Mouse (Mus musculus) macrophage (primary cell): ENCODE measurements around the gene G3bp2. TPM values are rescaled to one million over a fixed set of nuclear protein-coding genes. Genes with fewer than 3 reads are reported as not detected.

Experiments
- H3K27ac ChIP-seq: fragments of 350-480 bp; formaldehyde crosslinking; 2 replicates; pipeline ENCODE4 v1.9.0; 2021
- H3K36me3 ChIP-seq: fragments of 350-480 bp; formaldehyde crosslinking; 2 replicates; pipeline ENCODE4 v1.9.0; 2021; ENCODE audit errors: inconsistent target
- H3K4me3 ChIP-seq: fragments of 350-480 bp; formaldehyde crosslinking; 2 replicates; pipeline ENCODE4 v1.9.0; 2021; ENCODE audit errors: inconsistent target
- H3K79me2 ChIP-seq: fragments of 350-480 bp; formaldehyde crosslinking; 2 replicates; pipeline ENCODE4 v1.9.0; 2021; ENCODE audit errors: inconsistent target
- WGBS: methylation state at CpG from one replicate; pipeline ENCODE4 v1.1.7; 2026; ENCODE audit warnings: inconsistent platforms; ENCODE audit not compliant: missing documents; 5-methylcytosine and 5-hydroxymethylcytosine counted together
- polyA plus RNA-seq: library from polyadenylated mRNA; stranded (reverse); fragments of 250-400 nt; gene quantifications from 3 replicates; pipeline ENCODE4 v1.2.4, GENCODE M21; 2018; ENCODE audit warnings: inconsistent platforms

G3bp2 gene
- polyA plus RNA-seq, 1 experiment from 2014 or later: 76.9 TPM

DNA sequence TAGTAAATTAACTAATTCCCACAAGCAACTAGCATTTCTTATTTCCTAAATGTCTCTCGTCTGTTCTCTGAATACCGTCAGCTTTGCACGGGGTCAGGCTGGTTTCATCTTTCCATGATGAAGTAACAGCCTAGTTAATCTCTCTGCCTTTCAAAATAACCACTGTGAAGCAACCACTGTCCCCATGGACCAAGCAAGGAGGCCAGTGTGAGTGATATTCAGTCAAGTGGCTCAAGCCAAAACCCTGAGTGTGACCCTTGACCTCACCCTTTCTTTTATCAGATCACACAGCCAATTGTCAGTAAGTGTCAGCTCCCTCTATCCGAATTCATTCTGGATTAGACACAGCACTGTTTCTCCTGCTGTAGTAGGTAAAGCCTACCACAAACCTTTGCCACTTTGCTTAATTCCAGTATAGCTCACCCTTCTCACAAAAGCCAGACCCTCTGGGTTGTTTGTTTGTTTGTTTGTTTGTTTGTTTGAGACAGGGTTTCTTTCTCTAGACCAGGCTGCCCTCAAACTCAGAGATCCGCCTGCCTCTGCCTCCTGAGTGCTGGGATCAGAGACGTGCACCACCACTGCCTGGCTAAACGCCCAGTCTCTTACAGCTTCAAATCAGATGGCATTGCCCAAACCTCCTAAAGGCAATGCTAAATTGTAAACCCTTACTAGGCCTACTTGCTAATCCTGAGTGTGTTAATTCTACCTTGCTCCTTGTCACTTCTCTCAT, 2.5 kb upstream of the G3bp2 start:
- Histone ChIP-seq H3K36me3 (no peaks in the 10 kb centered on the region), H3K79me2 (peaks cover 19% of the 10 kb centered on the region), H3K27ac (no peak overlapping the region), H3K4me3 (no peak overlapping the region)
- 88% methylated on average over 7 of the region's 7 CpGs for WGBS

DNA sequence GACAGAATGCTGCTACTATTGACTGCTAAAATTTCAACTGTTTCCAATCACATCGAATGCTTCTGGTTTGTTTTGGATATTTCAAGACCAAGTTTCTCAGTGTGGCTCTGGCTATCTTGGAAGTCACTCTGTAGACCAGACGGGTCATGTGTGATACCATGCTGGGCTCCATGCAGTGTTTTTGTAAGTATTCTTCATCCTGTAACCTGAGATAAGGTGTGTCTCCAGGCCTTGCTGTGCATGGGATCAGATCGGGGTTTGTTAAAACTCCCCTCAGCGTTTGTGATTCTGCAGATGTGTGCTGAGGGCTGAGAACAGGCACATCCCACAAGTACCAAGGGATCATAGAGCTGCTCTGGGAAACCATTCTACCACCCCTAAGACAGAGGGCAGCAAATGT, 1.7 kb upstream of the G3bp2 start:
- H3K4me3 ChIP-seq: no peak overlapping the region
- WGBS: 91% methylated on average over 4 of the region's 4 CpGs
- peaks cover 26% of the 10 kb centered on the region for H3K79me2 ChIP-seq
- H3K36me3 ChIP-seq: no peaks in the 10 kb centered on the region
- H3K27ac ChIP-seq: no peak overlapping the region

DNA sequence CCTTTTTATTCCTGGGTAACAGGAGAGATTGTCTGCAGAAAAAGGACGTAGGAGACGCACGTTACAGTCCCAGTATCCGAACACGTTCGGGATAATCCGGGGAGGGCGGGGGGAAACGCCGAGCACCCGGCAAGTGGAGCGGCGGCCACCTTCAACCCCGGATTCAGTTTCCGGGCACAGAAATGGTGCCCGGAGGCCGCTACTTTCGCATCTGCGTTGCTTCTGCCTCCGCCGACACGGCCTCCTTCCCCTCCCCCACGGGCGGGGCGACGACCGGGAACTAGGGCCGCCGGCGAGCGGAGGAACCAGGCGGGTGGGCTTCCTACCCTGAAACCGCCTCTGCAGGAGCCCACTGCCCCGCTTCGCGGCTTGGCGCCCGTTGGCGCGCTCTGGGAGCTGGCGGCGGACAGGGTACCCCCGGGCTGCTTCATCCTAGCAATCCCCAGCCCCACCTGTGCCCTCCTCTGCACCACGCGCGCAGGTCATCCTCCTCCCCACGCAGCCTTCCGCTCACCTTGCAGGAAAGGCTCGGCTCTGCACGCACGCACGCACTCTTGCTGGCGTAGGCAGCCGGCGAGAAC, 608 bp downstream of the G3bp2 start:
- H3K4me3 ChIP-seq: peak overlapping the region; percentile 62
- no peaks in the 10 kb centered on the region for H3K36me3 ChIP-seq
- under 1% methylated on average over 55 of the region's 55 CpGs for WGBS
- peaks cover 50% of the 10 kb centered on the region for H3K79me2 ChIP-seq
- peak overlapping the region; percentile 34; the same call in 1 of the 2 replicates for H3K27ac ChIP-seq

DNA sequence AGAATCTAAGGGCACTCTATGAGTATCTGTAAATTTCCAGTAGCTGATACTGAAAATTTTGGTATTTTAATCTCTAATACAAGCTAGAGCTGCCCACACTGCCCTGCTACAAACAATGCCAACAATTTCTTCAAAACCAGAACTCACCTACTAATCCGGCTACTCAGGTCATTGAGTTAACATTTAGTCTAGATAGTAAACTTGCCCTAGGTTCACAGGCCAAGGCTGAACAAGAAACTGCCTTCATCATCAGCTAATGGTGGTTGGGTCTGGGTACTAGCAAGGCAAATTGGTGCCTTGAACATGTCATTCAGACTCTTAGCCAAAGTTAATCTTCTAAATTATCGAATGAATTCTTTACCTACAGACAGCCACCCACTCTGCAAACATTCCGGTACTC, 2.2 kb downstream of the G3bp2 start:
- Histone ChIP-seq H3K36me3 (no peaks in the 10 kb centered on the region), H3K27ac (no peak overlapping the region), H3K4me3 (no peak overlapping the region), H3K79me2 (peaks cover 66% of the 10 kb centered on the region)
- WGBS: 88% methylated on average over 3 of the region's 3 CpGs

DNA sequence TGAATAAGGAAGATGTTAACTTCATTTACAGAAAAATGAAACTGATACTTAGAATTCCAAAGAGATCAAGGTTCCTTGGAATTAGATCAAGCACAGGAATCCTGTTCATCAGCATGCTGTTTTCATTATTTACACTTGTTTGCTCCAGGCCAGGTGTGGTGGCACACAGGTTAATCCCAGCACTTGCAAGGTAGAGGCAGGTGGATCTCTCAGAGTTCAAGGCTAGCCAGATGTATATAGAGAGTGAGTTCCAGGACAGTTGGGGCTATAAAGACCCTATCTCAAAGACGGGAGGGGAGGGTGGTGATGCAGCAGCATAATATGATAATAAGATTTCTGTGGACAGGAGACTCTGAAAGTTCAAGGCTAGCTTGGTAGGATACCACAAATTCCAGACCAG, 3.1 kb downstream of the G3bp2 start:
- Histone ChIP-seq H3K79me2 (peaks cover 75% of the 10 kb centered on the region), H3K4me3 (no peak overlapping the region), H3K36me3 (no peaks in the 10 kb centered on the region), H3K27ac (no peak overlapping the region)
- WGBS: 80% methylated on average over 1 of the region's 1 CpGs

DNA sequence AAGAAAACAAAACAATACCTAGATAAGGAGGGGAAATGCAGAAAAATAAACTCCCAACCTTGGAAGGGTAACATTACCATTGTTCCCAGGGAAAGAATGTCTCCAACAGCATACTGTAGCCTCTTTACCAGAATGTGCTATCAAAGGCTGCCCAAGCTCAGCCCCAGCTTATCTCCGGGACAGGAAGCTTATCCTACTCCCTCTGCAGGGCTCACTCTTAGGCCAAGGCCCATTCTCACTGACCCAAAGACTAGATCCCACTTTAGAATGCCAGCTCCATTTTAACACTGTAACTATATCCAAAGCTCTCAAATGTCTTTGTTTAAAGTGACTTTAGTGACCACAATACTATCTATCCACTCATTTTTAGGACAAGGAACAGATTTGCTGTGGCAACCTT, 4.2 kb downstream of the G3bp2 start:
- H3K79me2 ChIP-seq: peaks cover 86% of the 10 kb centered on the region
- H3K4me3 ChIP-seq: no peak overlapping the region
- H3K36me3 ChIP-seq: no peaks in the 10 kb centered on the region
- 86% methylated on average over 1 of the region's 1 CpGs for WGBS
- no peak overlapping the region for H3K27ac ChIP-seq

DNA sequence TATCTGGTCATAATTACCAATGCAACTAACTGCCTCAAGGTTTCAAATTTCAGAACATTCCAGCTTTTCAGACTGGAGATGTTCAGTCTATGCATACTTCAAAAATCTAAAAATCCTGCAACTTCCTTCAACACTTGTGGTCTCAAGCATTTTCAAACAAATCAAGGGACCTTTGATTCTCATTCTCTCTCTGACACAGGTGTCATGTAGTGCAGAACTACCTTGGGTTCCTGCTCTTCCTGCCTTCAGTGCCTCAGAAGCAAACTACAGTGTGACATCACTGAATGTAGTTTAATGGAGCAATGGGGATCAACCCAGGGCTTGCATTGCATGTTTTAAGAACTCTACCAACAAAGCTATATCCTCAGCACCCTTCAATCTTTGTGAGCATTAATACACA, 4.8 kb downstream of the G3bp2 start:
- H3K79me2 ChIP-seq: peaks cover 91% of the 10 kb centered on the region
- no peaks in the 10 kb centered on the region for H3K36me3 ChIP-seq

DNA sequence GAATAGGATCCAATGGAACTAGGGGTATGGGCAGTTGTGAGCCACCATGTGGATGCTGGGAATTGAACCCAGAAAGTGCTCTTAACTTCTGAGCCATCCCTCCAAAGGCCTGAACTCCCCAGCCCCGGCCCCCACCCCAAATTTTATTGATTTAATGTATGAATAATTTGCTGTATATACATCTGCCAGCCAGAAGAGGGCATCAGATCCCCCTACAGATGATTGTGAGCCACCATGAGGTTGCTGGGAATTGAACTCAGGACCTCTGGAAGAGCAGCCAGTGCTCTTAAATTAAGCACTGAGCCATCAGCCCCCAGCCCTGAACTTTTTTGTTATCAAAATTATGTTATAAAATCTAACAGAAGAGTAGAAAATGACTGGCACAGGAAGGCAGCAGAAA, 7.2 kb downstream of the G3bp2 start:
- Histone ChIP-seq H3K79me2 (peaks cover 100% of the 10 kb centered on the region), H3K4me3 (no peak overlapping the region), H3K27ac (no peak overlapping the region), H3K36me3 (peaks cover 12% of the 10 kb centered on the region)
- 100% methylated on average over 1 of the region's 1 CpGs for WGBS

More for the DNA sequence above, 4.8 kb downstream of the G3bp2 start:
- Histone ChIP-seq H3K27ac (no peak overlapping the region), H3K4me3 (no peak overlapping the region)

DNA sequence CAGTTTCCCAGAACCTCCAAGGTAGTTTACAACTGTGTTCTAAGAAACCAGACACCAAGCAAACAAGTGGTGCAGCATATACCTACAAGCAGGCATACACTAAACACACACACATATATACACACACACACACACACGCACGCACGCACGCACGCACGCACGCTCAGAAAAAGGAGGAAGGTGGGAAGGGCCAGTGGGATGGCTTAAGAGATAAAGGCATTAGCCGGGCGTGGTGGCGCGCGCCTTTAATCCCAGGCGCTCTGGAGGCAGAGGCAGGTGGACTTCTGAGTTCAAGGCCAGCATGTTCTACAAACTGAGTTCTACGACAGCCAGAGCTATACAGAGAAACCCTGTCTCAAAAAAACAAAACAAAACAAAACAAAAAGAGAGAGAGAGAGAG, 9.5 kb downstream of the G3bp2 start:
- Histone ChIP-seq H3K79me2 (peaks cover 95% of the 10 kb centered on the region), H3K27ac (no peak overlapping the region), H3K4me3 (no peak overlapping the region), H3K36me3 (peaks cover 25% of the 10 kb centered on the region)
- 90% methylated on average over 14 of the region's 14 CpGs for WGBS

DNA sequence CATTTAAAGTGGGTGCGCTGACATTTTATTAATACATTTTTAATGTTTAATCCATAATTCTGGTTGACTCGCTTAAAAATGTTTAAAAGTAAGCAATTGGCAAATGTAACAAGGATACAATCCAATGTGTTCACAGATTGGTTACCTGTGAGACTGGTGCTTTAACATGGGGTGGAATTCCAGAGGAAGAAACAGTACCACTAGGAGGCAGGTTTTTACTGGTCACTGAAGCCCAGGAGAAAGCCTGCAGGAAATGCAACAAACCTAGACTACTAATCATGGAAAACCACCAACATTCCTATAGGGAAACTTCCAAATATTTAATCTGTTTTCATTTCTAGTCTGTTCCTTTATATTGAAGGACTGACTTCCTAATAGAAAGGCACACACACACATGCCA, 20.3 kb downstream of the G3bp2 start:
- Histone ChIP-seq H3K36me3 (peaks cover 92% of the 10 kb centered on the region), H3K79me2 (peaks cover 64% of the 10 kb centered on the region; the same call in 1 of the 2 replicates), H3K4me3 (no peak overlapping the region), H3K27ac (no peak overlapping the region)
- WGBS: 95% methylated on average over 2 of the region's 2 CpGs

DNA sequence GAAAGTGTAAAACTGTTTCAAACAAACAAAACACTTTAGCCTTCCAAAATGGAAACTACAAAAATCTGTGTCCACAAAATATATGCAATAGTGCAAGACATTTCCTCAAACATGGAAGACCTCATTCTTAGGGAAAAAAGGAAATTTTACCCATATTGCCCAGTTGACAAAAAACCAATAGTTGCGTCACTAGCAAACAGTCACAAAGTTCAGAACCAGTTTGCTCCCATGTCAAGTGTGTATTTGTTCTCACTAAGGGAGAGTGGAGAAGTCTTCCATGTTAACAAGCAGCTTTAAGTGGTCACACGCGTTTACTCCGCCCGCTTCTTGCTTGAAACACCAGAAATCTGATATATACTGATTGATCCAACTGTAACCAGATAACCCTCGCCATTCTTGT, 30.7 kb downstream of the G3bp2 start:
- H3K27ac ChIP-seq: no peak overlapping the region
- no peaks in the 10 kb centered on the region for H3K79me2 ChIP-seq
- H3K4me3 ChIP-seq: no peak overlapping the region
- H3K36me3 ChIP-seq: peaks cover 61% of the 10 kb centered on the region
- WGBS: 93% methylated on average over 6 of the region's 6 CpGs

DNA sequence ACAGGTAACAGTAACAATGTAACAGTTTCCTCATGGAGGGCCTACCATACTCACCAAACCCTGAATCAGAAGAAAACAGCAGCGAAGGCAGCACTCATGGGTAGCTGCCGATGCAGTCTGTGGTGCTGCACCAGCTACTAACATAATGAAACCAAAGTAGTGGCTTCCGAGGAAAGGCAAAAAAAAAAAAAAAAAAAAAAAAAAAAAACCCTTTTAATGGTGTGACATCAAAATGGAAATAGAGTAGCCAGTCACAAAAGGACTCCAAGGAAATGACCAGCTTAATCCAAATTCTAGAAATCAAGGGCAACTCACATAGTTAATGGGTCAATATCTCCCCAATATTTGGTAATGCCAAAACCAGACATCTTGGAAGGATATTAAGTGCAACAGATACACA, 33.1 kb downstream of the G3bp2 start:
- Histone ChIP-seq H3K36me3 (peaks cover 37% of the 10 kb centered on the region), H3K79me2 (no peaks in the 10 kb centered on the region), H3K27ac (no peak overlapping the region), H3K4me3 (no peak overlapping the region)
- WGBS: 88% methylated on average over 2 of the region's 3 CpGs

DNA sequence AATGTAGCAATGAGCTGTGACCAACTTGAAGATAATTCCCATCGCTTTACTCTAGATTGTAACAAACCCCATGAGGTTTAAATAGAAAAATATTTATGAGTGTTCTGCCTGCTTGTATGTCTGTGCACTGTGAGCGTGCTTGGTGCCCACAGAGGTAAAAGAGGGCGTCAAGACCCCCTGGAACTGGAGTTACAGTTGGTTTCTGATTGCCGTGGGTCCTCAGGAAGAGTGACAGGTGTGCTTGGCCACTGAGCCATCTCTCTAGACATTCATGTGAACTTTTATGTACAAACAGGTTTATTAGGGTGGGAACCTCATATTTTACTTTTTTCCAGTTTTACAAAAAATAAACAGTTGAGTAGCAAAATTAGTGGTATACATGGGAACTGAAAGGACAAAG, 39.7 kb downstream of the G3bp2 start, which contains the start of gene Cdkl2:
TSS of gene Cdkl2 (minus strand) at position 101 of the 400 bp plus-strand sequence.
- Histone ChIP-seq H3K4me3 (peak within 1 kb of the TSS; percentile 71), H3K27ac (peak within 1 kb of the TSS; percentile 61), H3K79me2 (no peaks in the 10 kb centered on the region), H3K36me3 (no peaks in the 10 kb centered on the region)
- 81% methylated on average over 4 of the region's 4 CpGs for WGBS

DNA sequence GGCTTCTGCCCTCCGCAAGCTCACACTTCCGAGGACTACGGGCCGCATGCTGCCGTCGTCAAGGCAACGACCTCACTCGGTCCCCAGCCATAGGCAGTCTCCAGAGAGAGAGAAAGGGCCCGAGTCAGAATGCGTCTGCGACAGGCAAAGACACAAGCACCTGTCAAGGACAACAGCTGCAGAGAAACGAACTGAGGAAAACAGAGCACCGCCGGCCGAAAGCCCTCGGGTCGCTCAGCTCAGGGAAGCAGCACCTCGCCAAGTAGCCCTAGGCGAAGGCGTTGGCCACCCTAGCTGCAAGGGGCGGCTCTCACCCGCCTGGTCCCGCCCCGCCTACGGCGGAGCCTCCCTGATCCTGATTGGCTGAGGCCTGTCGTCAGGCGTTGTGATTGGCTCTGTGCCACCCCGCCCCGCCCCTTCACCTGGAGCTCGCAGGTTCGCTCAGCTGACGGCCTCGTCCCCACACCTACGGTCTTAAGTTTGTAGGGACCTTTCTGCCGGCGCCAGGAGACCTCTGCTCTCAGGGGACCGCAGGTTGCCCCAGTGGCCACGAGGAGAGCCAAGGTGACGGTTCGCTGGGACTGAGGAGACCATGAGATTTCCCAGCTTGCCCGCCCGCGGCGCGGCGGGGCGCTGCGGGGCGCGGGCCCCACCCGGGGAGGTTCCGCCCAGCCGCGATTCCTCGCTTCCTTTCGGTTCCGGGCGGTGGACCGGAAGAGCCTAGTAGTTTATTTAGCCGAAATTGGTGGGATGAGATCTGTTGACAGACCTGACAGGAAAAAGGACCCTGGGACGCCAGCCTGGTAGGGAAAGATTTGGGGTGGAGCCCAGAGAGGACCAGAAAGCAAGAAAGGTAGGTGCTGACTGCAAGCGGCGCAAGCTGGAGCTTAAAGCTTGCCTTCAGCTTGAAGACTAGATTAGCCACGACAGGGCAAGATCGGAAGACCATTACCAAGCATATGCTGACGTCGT, 40.9 kb downstream of the G3bp2 start:
- no peaks in the 10 kb centered on the region for H3K79me2 ChIP-seq
- WGBS: under 1% methylated on average over 67 of the region's 68 CpGs
- H3K4me3 ChIP-seq: peak overlapping the region; percentile 71
- peak overlapping the region; percentile 61 for H3K27ac ChIP-seq
- H3K36me3 ChIP-seq: no peaks in the 10 kb centered on the region

DNA sequence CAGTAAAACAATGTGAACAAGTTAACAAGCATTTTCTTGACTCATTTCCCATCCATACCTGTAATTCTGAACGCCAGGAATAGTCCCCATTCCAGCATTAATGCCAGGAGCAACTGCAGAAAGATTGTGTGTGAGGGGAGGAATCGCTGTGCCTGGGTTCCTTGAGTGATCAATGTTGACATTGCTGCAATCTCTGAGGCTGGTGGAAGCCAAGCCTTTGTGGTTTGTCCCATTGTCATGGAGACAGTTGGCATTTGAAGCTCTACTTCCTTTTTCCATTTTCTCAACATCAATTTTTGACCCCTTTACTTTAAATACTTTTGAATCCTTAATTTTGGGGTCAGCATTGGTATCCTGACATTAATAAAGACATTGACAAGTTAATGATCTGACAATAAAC, 63.6 kb downstream of the G3bp2 start:
- WGBS: 31% methylated on average over 2 of the region's 2 CpGs

More for the DNA sequence above, 63.6 kb downstream of the G3bp2 start:
- Histone ChIP-seq H3K4me3 (no peak overlapping the region), H3K27ac (no peak overlapping the region), H3K79me2 (no peaks in the 10 kb centered on the region), H3K36me3 (no peaks in the 10 kb centered on the region)
